Mouse (Mus musculus): Measurements from ENCODE around the gene Myo10.

The Myo10 gene

GRCm38 (mm10) chr15:25767777-25768176, 145.5 kb downstream of the Myo10 start:
- DNase-seq, result no peak

- no peak for DNase-seq
These were observed 147.4 kb downstream of the Myo10 start for GRCm38 (mm10) chr15:25769524-25770255.

GRCm38 (mm10) chr15:25771782-25772181, 149.5 kb downstream of the Myo10 start:
- DNase-seq, result no peak

GRCm38 (mm10) chr15:25773711-25774513, 151.6 kb downstream of the Myo10 start:
- DNase-seq, result no peak

- no peak for DNase-seq
These were observed 156.6 kb downstream of the Myo10 start for GRCm38 (mm10) chr15:25778937-25779336.

- DNase-seq, result no peak
These were observed 157.3 kb downstream of the Myo10 start for GRCm38 (mm10) chr15:25779522-25780191.

GRCm38 (mm10) chr15:25781053-25781452, 158.7 kb downstream of the Myo10 start:
- DNase-seq, result no peak

GRCm38 (mm10) chr15:25785456-25786390, 163.4 kb downstream of the Myo10 start:
- DNase-seq, result no peak

GRCm38 (mm10) chr15:25787406-25787805, 165.1 kb downstream of the Myo10 start:
- no peak for DNase-seq

- no peak for DNase-seq
These were observed 165.6 kb downstream of the Myo10 start for GRCm38 (mm10) chr15:25787965-25788364.

- DNase-seq, result no peak
These were observed 166.2 kb downstream of the Myo10 start for GRCm38 (mm10) chr15:25788565-25788964.

- no peak for DNase-seq
These were observed 166.9 kb downstream of the Myo10 start for GRCm38 (mm10) chr15:25789241-25789640.

- DNase-seq, result peak in 1 of 2 experiments; percentile 27
These were observed 169.5 kb downstream of the Myo10 start for GRCm38 (mm10) chr15:25791660-25792353.

GRCm38 (mm10) chr15:25794123-25794522, 171.8 kb downstream of the Myo10 start:
- DNase-seq, result no peak

GRCm38 (mm10) chr15:25795496-25795895, 173.2 kb downstream of the Myo10 start:
- no peak for DNase-seq

- DNase-seq, result peak; percentile 49 to 68
These were observed 174.0 kb downstream of the Myo10 start for GRCm38 (mm10) chr15:25796353-25796752.

- no peak for DNase-seq
These were observed 174.9 kb downstream of the Myo10 start for GRCm38 (mm10) chr15:25797179-25797578.

GRCm38 (mm10) chr15:25797888-25798287, 175.6 kb downstream of the Myo10 start:
- no peak for DNase-seq

GRCm38 (mm10) chr15:25801726-25802125, 179.4 kb downstream of the Myo10 start:
- no peak for DNase-seq

- DNase-seq, result no peak
These were observed 179.9 kb downstream of the Myo10 start for GRCm38 (mm10) chr15:25802194-25802593.

GRCm38 (mm10) chr15:25803111-25803510, 180.8 kb downstream of the Myo10 start:
- DNase-seq, result no peak

Data from cerebellum, postnatal 14 days (tissue).